Mouse (Mus musculus) cerebellum, postnatal 36 days (tissue): ENCODE measurements around the gene Lcn2.
A peak's percentile ranks its signal among the peaks of the same experiment; 100 is the strongest.

ENCODE experiments used
- DNase-seq, 2 experiments: peaks; one replicate each; pipeline ENCODE4 v3.0.0; 2021 to 2022; ENCODE audit warnings: mixed read lengths in 2 of 2

The Lcn2 gene

GRCm38 (mm10) chr2:32412742-32413531 lies 24.9 kb upstream of the Lcn2 start:
- DNase-seq, result no peak

- DNase-seq, result no peak
Measured at GRCm38 (mm10) chr2:32411407-32411806, 23.4 kb upstream of the Lcn2 start.

GRCm38 (mm10) chr2:32408429-32409424 lies 20.7 kb upstream of the Lcn2 start:
- no peak for DNase-seq

- no peak for DNase-seq
Measured at GRCm38 (mm10) chr2:32407144-32407824, 19.2 kb upstream of the Lcn2 start.

- peak; percentile 96 to 99 for DNase-seq
Measured at GRCm38 (mm10) chr2:32404663-32405062, 16.6 kb upstream of the Lcn2 start.

GRCm38 (mm10) chr2:32396695-32397094 lies 8.6 kb upstream of the Lcn2 start:
- no peak for DNase-seq

GRCm38 (mm10) chr2:32395946-32396621 lies 8.0 kb upstream of the Lcn2 start:
- DNase-seq, result peak; percentile 89 to 90

GRCm38 (mm10) chr2:32395484-32395945 lies 7.5 kb upstream of the Lcn2 start, which contains the start of gene Ptges2:
Gene Ptges2, plus strand, starts transcription at chr2:32395896.
- DNase-seq, result peak; percentile 87 to 96

GRCm38 (mm10) chr2:32394973-32395372 lies 6.9 kb upstream of the Lcn2 start:
- DNase-seq, result peak in 1 of 2 experiments; percentile 27

GRCm38 (mm10) chr2:32392063-32392462 lies 4.0 kb upstream of the Lcn2 start:
- DNase-seq, result no peak

GRCm38 (mm10) chr2:32390871-32391270 lies 2.8 kb upstream of the Lcn2 start:
- DNase-seq, result no peak

- DNase-seq, result no peak
Measured at GRCm38 (mm10) chr2:32389157-32389556, 1.1 kb upstream of the Lcn2 start.

GRCm38 (mm10) chr2:32382689-32383088 lies 5.4 kb downstream of the Lcn2 start:
- no peak for DNase-seq

GRCm38 (mm10) chr2:32381775-32382223 lies 6.3 kb downstream of the Lcn2 start, which contains the start of gene 1110008P14Rik:
Gene 1110008P14Rik, minus strand, starts transcription at chr2:32381938.
- peak; percentile 92 to 97 for DNase-seq

- DNase-seq, result no peak
Measured at GRCm38 (mm10) chr2:32381141-32381774, 6.8 kb downstream of the Lcn2 start.

- DNase-seq, result no peak
Measured at GRCm38 (mm10) chr2:32380001-32380500, 8.0 kb downstream of the Lcn2 start.

- DNase-seq, result no peak
Measured at GRCm38 (mm10) chr2:32376963-32377362, 11.1 kb downstream of the Lcn2 start.

GRCm38 (mm10) chr2:32375317-32375940 lies 12.6 kb downstream of the Lcn2 start:
- no peak for DNase-seq

- no peak for DNase-seq
Measured at GRCm38 (mm10) chr2:32374191-32374590, 13.9 kb downstream of the Lcn2 start.

GRCm38 (mm10) chr2:32367315-32367714 lies 20.7 kb downstream of the Lcn2 start:
- DNase-seq, result no peak

GRCm38 (mm10) chr2:32364121-32364520 lies 23.9 kb downstream of the Lcn2 start:
- no peak for DNase-seq
